Mouse (Mus musculus) urinary bladder, postnatal 36 days (tissue): Measurements from ENCODE around the gene Xpnpep3.
"Not testable (repeated sequence)": the region's sequence is repeated elsewhere in the genome, so short reads cannot be mapped to it uniquely, and the experiment has no call there.

Source experiments
- DNase-seq, 2 experiments: peaks; one replicate each; pipeline ENCODE4 v3.0.0; 2022; ENCODE audit warnings: low spot score in 2 of 2, mixed read lengths in 1 of 2

The Xpnpep3 gene

DNA sequence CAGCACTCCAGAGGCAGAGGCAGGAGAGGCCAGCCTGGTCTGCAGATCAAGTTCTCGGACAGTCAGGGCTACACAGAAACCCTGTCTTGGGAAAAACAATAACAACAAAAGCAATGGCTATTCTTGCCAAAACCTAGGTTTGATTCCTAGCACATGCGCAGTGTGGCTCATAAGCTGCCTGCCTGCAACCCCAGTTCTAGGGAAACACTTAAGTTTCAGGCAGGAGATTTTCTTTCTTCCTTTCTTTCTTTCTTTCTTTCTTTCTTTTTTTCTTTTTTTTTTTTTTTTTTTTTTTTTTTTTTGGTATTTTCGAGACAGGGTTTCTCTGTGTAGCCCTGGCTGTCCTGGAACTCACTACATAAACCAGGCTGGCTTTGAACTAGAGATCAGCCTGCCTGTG lies 80.3 kb downstream of the Xpnpep3 start:
- DNase-seq, result not testable (repeated sequence)

DNA sequence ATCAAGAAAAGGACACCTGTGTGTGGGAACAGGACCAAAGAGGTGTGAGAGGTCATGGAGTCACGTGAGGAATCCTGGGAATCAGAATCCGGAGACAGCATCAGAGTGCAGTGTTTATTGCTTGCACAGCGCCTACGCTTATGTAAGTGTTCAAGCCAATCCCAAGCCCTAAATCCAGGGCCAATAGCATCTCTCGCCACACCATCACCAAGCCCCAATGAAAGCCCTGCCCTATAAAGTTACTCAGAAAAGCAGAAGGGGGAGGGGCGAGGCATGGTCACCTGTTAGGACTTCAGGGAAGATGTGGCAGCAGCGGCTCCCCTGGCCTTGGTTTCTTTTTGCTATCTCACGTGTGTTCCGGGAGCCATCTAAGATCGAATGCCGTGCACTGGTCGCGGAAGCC lies 81.0 kb downstream of the Xpnpep3 start:
- DNase-seq, result peak; percentile 25 to 52

DNA sequence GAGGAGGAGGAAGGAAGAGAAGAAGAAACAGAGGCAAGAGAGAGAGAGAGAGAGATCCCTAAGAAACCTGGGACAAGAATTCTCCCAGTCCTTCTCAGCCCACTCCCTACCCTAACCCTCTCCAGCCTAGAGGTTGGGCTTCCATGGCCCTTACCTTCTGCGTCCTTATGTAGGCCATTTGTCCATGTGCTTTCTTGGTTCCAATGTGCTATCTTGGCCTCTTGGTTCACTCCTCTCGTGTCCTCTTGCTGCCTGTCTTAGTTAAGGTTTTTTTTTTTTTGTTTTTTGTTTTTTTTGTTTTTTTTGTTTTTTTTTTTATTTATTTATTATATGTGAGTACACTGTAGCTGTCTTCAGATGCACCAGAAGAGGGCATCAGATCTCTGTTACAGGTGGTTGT lies 83.0 kb downstream of the Xpnpep3 start:
- DNase-seq, result no peak

DNA sequence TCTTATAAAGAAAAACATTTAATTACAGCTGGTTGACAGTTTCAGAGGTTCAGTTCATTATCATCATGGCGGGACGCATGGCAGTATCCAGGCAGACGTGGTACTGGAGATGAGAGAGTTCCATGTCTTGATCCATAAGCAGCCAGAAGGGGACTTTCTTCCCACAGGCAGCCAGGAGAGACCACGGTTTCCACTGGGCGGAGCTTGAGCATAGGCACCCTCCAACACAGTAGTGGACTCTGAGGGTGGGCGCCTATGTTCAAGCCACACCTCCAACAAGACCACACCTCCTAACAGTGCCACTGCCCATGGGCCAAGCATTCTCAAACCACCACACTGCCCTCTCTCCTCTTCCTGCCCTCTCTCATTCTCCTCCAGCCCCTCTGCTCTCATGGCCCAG lies 83.8 kb downstream of the Xpnpep3 start:
- no peak for DNase-seq

DNA sequence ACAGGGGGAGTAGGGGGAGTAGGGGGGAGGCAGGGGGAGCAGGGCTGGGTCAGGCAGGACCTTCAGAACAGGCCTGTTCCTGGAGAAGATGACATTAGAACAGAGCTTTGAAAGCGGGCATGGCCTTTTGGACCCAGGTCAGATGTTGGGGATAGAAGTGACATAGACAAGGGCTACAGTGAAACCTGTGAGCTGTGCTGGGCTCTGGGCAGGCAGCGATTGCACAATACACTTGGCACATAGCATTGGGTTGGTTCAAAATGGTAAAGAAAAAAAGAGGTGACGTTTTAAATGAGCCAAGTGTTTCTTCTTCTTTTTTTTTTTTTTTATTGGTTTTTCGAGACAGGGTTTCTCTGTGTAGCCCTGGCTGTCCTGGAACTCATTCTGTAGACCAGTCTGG lies 85.5 kb downstream of the Xpnpep3 start:
- peak in 1 of 2 experiments; percentile 30 for DNase-seq

DNA sequence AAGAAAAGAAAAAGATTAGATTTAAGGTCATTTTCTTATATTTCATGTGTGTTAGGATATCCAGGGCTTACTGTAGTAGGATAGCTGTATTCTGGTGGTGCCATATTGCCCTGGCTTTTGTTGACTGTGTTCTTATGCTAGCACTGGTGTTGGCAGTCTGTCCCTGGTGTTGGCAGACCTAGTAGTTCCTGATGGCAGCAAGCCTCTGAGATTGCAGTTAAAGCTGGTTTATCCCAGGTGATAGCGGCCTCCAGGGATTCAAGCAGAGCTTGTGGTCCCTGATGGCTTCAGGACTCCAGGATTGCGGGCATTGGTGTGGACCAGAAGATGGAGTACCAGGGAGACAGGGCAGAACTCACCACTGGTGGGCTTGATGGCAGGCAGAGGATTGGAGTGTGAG lies 103.5 kb downstream of the Xpnpep3 start:
- DNase-seq, result no peak

DNA sequence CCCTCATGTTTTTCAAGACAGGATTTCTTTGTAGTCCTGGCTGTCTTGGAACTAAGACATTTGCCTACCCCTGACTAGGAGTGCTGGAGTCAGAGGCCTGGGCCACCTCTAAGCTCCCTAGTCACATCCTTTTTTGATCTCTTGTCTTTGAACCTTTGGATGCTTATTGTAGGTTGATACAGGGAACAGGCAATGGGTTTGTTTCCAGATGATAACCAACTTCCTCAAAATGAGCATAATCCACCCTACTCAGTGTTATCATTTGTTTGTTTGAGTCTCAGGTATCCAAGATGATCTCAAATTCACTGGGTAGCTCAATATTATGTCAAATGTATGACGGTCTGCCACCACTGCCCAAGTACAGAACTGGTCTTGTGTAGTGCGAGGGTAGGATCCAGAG lies 104.1 kb downstream of the Xpnpep3 start:
- DNase-seq, result no peak
